Mouse (Mus musculus): ENCODE data around the gene Dclk3.

- TF ChIP-seq TAL1 (conservative IDR thresholded peaks at IDR 0.05; ENCODE audit: low read depth, low read length) (no peak), CTCF (IDR thresholded peaks at IDR 0.05; ENCODE audit: low read depth, low read length) (no peak), GATA1 (IDR thresholded peaks at IDR 0.05; ENCODE audit: borderline replicate concordance, low read length) (no peak), POLR2AphosphoS5 (IDR thresholded peaks at IDR 0.05; ENCODE audit: insufficient replicate concordance, low read depth, low read length) (no peak), GATA2 (IDR thresholded peaks at IDR 0.05; ENCODE audit: borderline replicate concordance, low read depth, low read length) (no peak)
Measured at GRCm38 (mm10) chr9:111404346-111405079, 34.4 kb upstream of the Dclk3 start.

Data from G1E (cell line).